Mouse (Mus musculus): ENCODE measurements at regions not wholly inside any gene's neighbourhood (a gene's known extent, or its start where the extent isn't known, plus 50 kb on each side); places are given as distances from the start of the nearest gene placed in this dataset.

DNA sequence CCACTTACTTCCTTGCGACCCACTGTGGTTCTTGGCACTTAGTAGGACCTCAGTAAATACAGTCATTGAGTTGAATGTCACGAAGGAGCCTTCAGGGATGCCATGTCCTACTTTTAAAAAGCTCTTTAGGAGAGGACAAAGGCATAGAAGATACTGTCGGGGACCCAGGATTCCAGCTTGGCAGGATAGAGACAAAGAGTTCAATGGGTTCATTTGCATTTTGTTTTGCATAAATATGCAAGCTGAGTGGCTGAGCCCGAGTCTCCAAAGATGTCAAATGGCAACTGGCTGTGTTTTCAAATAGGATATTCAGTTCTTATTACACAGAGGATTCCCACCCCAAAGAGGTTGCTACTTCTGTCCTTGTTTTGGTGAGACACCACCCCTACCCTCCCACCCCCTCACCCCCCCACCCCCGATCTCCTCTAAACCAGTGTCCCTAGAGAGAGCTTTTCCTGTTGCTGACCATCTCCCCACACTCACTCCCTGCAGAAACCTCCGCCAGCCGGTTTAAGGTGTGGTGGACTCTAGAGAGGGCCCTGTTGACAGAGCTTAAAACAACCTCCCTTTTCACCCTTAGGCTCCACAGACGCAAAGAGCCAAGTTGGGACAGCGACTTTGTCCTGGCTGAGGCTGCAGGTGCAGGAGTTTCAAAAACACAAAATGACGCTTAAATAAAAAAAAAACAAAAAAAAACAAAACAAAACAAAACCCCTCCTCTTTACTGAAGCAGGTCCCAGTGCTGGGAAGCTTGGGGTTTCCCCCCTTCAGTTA is 57.9 kb downstream of the Sox9 start:
- no peak for DNase-seq (ENCODE audit: low read depth, low spot score)
- Histone ChIP-seq H3K36me3 (ENCODE audit: control insufficient read depth, insufficient read depth, low read length, poor library complexity, severe bottlenecking) (no peaks in the 10 kb centered on the region), H3K27me3 (ENCODE audit: control insufficient read depth, insufficient read depth, low read length, poor library complexity, severe bottlenecking) (no peaks in the 10 kb centered on the region)

DNA sequence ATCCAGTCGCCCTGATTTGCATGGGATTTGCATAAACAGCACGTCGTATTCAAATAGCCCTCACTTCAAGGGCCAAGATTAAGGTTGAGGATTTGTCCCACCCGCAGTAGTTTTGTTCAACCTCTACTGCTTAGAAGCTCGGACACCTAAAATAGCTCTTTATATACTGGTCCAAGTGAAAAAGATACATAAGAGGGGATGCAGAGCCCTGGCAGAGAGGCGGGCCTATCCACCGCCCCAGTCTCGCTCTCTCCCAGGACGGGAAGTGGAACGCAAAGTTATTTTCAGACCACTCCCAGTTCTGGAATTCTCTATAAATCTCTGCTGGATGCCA is 58.4 kb downstream of the Sox9 start:
- H3K36me3 ChIP-seq (ENCODE audit: control insufficient read depth, insufficient read depth, low read length, poor library complexity, severe bottlenecking): no peaks in the 10 kb centered on the region
- H3K27me3 ChIP-seq (ENCODE audit: control insufficient read depth, insufficient read depth, low read length, poor library complexity, severe bottlenecking): no peaks in the 10 kb centered on the region
- no peak for DNase-seq (ENCODE audit: low read depth, low spot score)

DNA sequence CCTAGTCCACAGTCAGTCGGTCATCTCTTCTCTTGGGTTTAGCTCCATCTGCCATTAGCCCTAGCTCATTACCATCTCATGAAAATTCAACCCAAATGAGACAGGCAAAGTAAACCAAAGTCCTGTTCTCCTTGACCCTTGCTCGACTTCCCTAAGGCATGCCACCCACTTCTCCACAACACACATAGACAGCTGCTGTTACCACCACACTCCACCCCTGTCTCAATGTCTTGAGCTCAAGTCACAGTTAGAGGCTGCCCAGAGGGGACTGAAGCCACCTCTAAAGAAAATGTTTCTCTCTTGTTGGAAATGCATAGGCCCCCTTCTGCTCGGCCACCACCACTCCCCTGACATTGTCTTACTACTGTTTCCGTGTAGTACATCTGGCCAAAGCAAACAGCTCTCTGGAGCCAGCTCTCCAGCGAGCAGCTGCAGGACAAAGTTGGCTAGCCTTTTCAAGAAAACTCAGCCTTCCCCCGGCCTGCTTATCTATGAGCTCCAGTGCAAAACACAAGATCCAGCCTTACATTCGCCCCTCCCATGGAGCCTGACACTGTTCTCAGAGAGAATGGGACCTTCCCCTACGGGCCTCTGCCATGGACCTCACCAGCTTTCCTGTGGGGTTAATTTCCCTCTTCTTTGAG is 62.4 kb downstream of the Sox9 start:
- DNase-seq (ENCODE audit: low read depth, low spot score): no peak
- Histone ChIP-seq H3K27me3 (ENCODE audit: control insufficient read depth, insufficient read depth, low read length, poor library complexity, severe bottlenecking) (no peaks in the 10 kb centered on the region), H3K36me3 (ENCODE audit: control insufficient read depth, insufficient read depth, low read length, poor library complexity, severe bottlenecking) (no peaks in the 10 kb centered on the region)

DNA sequence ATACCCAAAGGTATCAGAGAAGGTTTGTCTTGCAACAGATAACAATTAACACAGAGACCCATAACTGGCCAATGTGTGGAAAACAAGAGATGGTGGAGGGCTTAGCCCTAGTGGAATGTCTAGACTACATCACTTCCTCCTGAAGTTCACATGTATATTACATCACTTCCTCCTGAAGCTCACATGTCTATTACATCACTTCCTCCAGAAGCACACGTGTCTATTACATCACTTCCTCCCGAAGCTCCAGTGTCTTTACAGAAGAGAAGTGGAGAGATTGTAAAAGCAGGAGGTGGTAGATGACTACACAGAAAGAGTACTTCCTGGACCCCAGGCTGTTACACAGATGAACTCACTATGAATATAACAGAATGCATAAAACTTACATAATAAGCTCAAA is 65.1 kb downstream of the Sox9 start:
- no peak for DNase-seq (ENCODE audit: low read depth, low spot score)
- H3K27me3 ChIP-seq (ENCODE audit: control insufficient read depth, insufficient read depth, low read length, poor library complexity, severe bottlenecking): no peaks in the 10 kb centered on the region
- H3K36me3 ChIP-seq (ENCODE audit: control insufficient read depth, insufficient read depth, low read length, poor library complexity, severe bottlenecking): no peaks in the 10 kb centered on the region

DNA sequence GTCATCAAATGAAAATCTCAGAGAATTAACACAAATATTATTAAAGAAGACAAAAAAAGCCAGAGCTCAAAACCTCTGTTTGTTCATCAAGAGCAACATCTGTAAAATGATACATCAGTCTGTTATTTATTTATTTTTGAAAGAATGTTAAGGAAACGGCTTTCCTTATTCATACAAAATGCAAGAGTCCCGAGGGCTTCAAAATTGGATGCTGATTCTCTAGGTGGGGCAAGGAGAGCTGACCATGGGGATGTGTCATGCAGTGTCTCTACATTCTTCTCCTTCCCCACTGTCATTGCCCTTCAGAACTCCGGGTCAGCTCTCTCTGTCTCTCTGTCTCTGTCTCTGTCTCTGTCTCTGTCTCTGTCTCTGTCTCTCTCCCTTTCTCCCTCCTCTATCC is 65.8 kb downstream of the Sox9 start:
- H3K36me3 ChIP-seq (ENCODE audit: control insufficient read depth, insufficient read depth, low read length, poor library complexity, severe bottlenecking): no peaks in the 10 kb centered on the region
- H3K27me3 ChIP-seq (ENCODE audit: control insufficient read depth, insufficient read depth, low read length, poor library complexity, severe bottlenecking): no peaks in the 10 kb centered on the region
- DNase-seq (ENCODE audit: low read depth, low spot score): no peak

DNA sequence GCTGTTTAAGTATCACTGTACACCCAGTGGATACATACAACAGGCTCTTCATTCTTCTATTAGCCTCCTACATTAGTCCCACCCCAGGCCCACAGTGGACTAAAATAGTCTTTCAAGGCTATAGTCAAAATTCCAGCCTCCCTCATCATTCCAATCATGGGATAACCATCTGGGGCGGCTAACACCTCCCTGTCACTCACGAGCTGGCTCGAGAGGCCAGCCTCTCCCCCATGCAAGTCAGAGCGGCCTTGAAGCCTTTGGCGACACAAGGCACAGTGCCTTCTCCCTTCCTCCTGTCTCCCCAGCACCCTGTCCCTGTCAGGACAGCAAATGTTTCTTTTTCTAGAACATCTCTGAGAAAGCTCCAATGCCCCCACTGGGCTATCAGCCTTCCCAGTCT is 68.0 kb downstream of the Sox9 start:
- DNase-seq (ENCODE audit: low read depth, low spot score): no peak
- Histone ChIP-seq H3K27me3 (ENCODE audit: control insufficient read depth, insufficient read depth, low read length, poor library complexity, severe bottlenecking) (no peaks in the 10 kb centered on the region), H3K36me3 (ENCODE audit: control insufficient read depth, insufficient read depth, low read length, poor library complexity, severe bottlenecking) (no peaks in the 10 kb centered on the region)

DNA sequence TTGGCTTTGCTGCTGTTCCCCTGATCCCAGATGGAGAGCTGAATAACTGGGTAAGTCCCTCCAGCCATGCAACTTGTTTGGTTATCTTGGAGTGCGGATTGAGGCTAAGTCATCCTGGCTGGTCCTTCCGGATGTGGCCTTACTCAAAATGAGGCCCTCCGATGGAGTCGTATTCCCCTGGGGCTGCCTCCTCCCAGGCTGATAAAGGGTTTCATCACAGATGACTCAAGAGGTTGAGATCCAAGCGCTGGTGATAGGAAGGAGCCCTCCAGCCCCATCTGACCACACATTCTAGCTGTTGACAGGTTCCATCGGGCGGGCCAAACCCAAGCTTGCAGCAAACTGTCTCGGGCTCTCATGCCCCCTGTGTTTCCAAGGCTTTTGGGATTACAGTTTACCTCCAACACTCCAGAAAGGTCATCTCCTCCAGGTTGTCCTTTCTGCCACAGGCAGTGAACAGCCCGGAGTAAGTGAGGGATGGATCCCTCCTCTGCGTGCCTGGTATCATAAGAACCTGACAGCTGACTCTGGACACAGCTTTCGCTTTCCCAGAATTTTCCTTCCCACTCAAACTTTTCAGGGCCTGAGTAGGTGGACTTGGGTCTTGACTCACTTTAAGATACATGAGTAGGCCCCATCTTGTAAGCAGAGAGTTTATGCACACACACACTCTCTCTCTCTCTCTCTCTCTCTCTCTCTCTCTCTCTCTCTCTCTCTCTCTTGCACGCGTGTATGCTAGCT is 68.7 kb downstream of the Sox9 start:
- no peak for DNase-seq (ENCODE audit: low read depth, low spot score)
- H3K36me3 ChIP-seq (ENCODE audit: control insufficient read depth, insufficient read depth, low read length, poor library complexity, severe bottlenecking): no peaks in the 10 kb centered on the region
- H3K27me3 ChIP-seq (ENCODE audit: control insufficient read depth, insufficient read depth, low read length, poor library complexity, severe bottlenecking): no peaks in the 10 kb centered on the region

DNA sequence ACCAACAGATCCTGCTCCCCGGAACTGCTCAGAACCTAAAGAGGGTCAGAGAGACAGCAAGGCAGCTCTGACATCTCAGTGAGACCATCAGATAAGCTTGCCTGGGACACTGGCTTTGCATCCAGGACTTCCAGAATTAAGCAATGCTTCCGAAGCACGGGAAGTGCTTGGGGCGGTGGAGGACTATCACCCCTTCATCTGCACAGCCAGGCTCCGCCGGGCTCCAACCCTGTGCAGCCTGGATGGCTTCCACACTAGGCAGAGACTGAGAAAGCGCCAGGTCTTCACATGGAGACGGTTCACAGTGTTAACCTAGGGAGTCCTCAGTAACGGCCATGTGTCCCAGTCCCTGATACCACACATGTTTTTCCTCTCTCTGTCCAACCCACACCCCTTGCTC is 69.3 kb downstream of the Sox9 start:
- H3K36me3 ChIP-seq (ENCODE audit: control insufficient read depth, insufficient read depth, low read length, poor library complexity, severe bottlenecking): no peaks in the 10 kb centered on the region
- DNase-seq (ENCODE audit: low read depth, low spot score): no peak
- H3K27me3 ChIP-seq (ENCODE audit: control insufficient read depth, insufficient read depth, low read length, poor library complexity, severe bottlenecking): no peaks in the 10 kb centered on the region

DNA sequence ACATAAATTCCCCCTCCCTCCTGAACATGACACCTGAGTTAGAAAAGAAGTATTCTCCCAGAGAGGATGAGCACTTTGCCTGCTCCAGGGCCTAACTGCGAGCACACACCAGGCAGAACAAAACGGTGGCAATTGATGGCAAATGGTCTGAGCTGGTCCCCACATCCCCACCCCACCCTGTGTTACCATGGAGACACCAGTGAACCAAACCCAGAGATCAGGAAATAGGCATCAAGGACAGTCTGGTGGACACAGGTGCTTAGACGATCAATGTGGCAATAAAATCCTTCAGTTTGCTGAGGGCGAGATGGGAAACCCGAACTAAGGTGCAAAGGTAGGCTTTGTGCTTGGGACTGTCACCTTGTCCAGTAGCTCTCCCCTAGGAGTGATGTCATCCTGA is 74.0 kb downstream of the Sox9 start:
- no peak for DNase-seq (ENCODE audit: low read depth, low spot score)
- no peaks in the 10 kb centered on the region for H3K27me3 ChIP-seq (ENCODE audit: control insufficient read depth, insufficient read depth, low read length, poor library complexity, severe bottlenecking)

DNA sequence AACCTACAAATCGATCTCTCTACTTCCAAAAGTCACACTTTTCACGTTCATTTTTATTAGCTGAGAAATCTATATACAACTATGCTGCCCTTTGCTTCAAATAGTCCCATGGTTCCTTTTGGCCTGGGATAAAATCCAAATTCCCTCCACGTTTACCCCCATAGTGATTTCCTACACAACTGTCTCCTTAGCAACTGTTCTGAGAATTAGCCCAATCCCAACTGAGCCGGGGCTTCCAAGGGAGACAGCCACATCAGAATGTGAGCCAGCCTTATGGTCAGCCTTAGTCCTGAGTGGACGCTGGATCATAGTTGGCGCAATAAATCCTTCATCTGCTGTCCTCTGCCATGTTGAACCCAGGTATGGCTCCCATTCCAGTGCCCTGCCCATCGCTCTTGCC is 77.3 kb downstream of the Sox9 start:
- Histone ChIP-seq H3K27me3 (ENCODE audit: control insufficient read depth, insufficient read depth, low read length, poor library complexity, severe bottlenecking) (no peaks in the 10 kb centered on the region), H3K36me3 (ENCODE audit: control insufficient read depth, insufficient read depth, low read length, poor library complexity, severe bottlenecking) (no peaks in the 10 kb centered on the region)

More for the DNA sequence above, 74.0 kb downstream of the Sox9 start:
- H3K36me3 ChIP-seq (ENCODE audit: control insufficient read depth, insufficient read depth, low read length, poor library complexity, severe bottlenecking): no peaks in the 10 kb centered on the region

DNA sequence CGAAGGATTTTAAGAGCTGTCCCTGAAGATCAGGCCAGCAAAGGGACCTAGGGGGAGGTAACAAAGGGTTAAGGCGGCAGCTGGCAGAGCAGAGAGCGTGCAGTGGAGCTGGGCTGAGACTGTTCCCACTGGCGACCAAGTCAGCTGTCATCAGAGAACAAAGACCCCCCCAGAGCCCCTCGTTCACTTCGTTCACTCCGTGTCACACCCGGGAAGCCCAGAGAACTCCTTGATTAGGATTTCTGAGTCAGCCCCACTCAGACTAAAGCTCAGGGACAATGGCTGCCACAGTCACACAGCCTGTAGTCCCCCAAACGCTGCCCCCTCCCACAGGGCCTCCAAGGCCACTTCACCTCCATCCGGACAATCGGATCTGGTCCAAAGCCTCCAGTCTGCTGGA is 78.8 kb downstream of the Sox9 start:
- no peaks in the 10 kb centered on the region for H3K36me3 ChIP-seq (ENCODE audit: control insufficient read depth, insufficient read depth, low read length, poor library complexity, severe bottlenecking)
- no peak for DNase-seq (ENCODE audit: low read depth, low spot score)
- no peaks in the 10 kb centered on the region for H3K27me3 ChIP-seq (ENCODE audit: control insufficient read depth, insufficient read depth, low read length, poor library complexity, severe bottlenecking)

More for the DNA sequence above, 77.3 kb downstream of the Sox9 start:
- no peak for DNase-seq (ENCODE audit: low read depth, low spot score)

DNA sequence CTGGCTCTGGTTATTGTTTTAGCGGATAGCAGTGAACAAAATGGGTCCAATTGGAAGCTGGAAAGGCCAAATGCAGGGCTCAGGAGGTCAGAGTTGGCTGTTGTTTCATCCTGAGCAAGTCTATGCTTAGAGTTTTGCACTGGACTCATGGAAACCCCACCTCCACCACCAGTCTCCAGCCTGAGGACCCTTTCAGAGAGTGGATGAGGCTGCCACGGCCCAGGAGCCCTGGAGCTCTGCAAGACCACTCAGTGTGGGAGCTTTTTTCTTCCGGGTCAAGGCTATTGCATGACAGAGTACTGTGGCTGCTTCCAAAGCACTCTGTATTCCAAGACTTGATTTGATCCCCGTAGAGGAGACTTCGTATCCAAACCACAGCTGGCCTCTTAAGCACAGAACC is 79.2 kb downstream of the Sox9 start:
- Histone ChIP-seq H3K27me3 (ENCODE audit: control insufficient read depth, insufficient read depth, low read length, poor library complexity, severe bottlenecking) (no peaks in the 10 kb centered on the region), H3K36me3 (ENCODE audit: control insufficient read depth, insufficient read depth, low read length, poor library complexity, severe bottlenecking) (no peaks in the 10 kb centered on the region)
- DNase-seq (ENCODE audit: low read depth, low spot score): no peak

DNA sequence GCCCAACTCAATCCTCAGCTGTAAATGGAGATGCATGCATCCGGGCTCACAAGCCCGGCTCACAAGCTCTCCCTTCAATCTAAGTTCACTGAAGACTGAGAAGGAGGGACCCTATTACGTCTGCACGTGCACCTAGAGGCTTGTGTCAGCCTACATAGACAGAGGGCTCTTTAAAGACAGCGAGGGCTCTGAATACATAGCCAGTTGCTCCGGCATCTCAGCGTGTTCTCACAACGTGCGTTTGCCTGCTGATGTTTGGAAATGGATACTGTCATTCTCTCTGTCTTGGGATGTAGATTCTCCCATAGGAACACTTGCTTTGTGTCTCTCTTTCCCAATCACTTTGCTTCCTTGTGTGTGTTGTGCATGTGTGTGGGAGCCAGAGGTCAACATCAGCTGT is 83.8 kb downstream of the Sox9 start:
- no peak for DNase-seq (ENCODE audit: low read depth, low spot score)
- no peaks in the 10 kb centered on the region for H3K27me3 ChIP-seq (ENCODE audit: control insufficient read depth, insufficient read depth, low read length, poor library complexity, severe bottlenecking)

DNA sequence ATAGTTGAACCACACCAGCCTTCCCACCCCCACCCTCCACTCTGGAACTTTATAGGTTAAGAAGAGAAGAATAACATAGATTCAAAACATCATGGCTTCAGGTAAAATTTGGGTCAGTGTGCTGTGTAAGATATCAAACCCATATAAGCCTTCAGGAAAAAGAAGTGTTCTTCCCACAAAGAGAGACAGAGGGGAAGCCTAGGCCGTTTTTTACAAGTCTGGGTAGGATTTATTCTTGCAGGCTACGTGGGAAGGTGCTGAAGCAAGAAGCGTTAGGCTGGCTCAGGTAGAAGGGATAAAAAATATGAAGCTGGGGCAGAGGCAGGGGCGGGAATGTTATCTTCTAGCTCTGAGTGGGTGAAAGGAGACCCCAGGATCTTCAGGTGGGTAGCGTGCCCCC is 87.5 kb downstream of the Sox9 start:
- DNase-seq (ENCODE audit: low read depth, low spot score): no peak
- Histone ChIP-seq H3K27me3 (ENCODE audit: control insufficient read depth, insufficient read depth, low read length, poor library complexity, severe bottlenecking) (no peaks in the 10 kb centered on the region), H3K36me3 (ENCODE audit: control insufficient read depth, insufficient read depth, low read length, poor library complexity, severe bottlenecking) (no peaks in the 10 kb centered on the region)

More for the DNA sequence above, 83.8 kb downstream of the Sox9 start:
- H3K36me3 ChIP-seq (ENCODE audit: control insufficient read depth, insufficient read depth, low read length, poor library complexity, severe bottlenecking): no peaks in the 10 kb centered on the region
